Mouse (Mus musculus): Measurements from ENCODE around the gene Zkscan3. TPM values are rescaled to one million over a fixed set of nuclear protein-coding genes. Genes with fewer than 3 reads are reported as not detected.

The Zkscan3 gene
- 100 to 1,000 TPM in 22 of 26 experiments, 10 to 100 TPM in 4; 65.5 to 224 (median 143) TPM for total RNA-seq (2018; cell fraction: chromatin; rRNA removed)
- 10 to 100 TPM in 20 of 26 experiments, 1 to 10 TPM in 6; 4.8 to 29.1 (median 17.3) TPM for total RNA-seq (2018; cell fraction: cytosol; rRNA removed)
- total RNA-seq (2018; cell fraction: nucleus; rRNA removed) = 100 to 1,000 TPM in 9 of 26 experiments, 10 to 100 TPM in 17; 50.8 to 186 (median 88.5) TPM
- polyA plus RNA-seq (2018) = 19.2 to 36.6 TPM (median 20.7 TPM) in 3 replicates

GRCm38 (mm10) chr13:21402287-21402846, at the start of gene Zkscan3:
Zkscan3 (minus strand) TSS chr13:21402755.
- WGBS (ENCODE audit: missing documents) = 3% methylated on average over 35 of the region's 35 CpGs
- Histone ChIP-seq H3K36me3 (ENCODE audit: inconsistent target) (0 out of 2 replicates have a peak, but pooled peaks cover 11% of the 10 kb centered on the region), H3K4me3 (ENCODE audit: inconsistent target) (peak within 1 kb of the TSS; percentile 62), H3K79me2 (ENCODE audit: inconsistent target) (peaks cover 38% of the 10 kb centered on the region), H3K27ac (peak within 1 kb of the TSS; percentile 31)

- 92% methylated on average over 13 of the region's 16 CpGs for WGBS (ENCODE audit: missing documents)
- Histone ChIP-seq H3K4me3 (ENCODE audit: inconsistent target) (no peak overlapping the region), H3K79me2 (ENCODE audit: inconsistent target) (peaks cover 45% of the 10 kb centered on the region), H3K36me3 (ENCODE audit: inconsistent target) (peaks cover 42% of the 10 kb centered on the region), H3K27ac (no peak overlapping the region)
These were observed 45.5 kb upstream of the Zkscan3 start for GRCm38 (mm10) chr13:21447856-21448614.

- Histone ChIP-seq H3K36me3 (ENCODE audit: inconsistent target) (peaks cover 42% of the 10 kb centered on the region), H3K4me3 (ENCODE audit: inconsistent target) (no peak overlapping the region), H3K79me2 (ENCODE audit: inconsistent target) (peaks cover 33% of the 10 kb centered on the region), H3K27ac (no peak overlapping the region)
- 63% methylated on average over 9 of the region's 9 CpGs for WGBS (ENCODE audit: missing documents)
These were observed 44.2 kb upstream of the Zkscan3 start for GRCm38 (mm10) chr13:21446796-21447195.

- Histone ChIP-seq H3K79me2 (ENCODE audit: inconsistent target) (no peaks in the 10 kb centered on the region), H3K36me3 (ENCODE audit: inconsistent target) (peaks cover 23% of the 10 kb centered on the region; the same call in 1 of the 2 replicates), H3K4me3 (ENCODE audit: inconsistent target) (peak overlapping the region; percentile 35; the same call in 1 of the 2 replicates), H3K27ac (no peak overlapping the region)
- 44% methylated on average over 8 of the region's 10 CpGs for WGBS (ENCODE audit: missing documents)
These were observed 38.6 kb upstream of the Zkscan3 start for GRCm38 (mm10) chr13:21441207-21441572.

GRCm38 (mm10) chr13:21440503-21441206, 38.1 kb upstream of the Zkscan3 start, which contains the start of gene Pgbd1:
Pgbd1 (minus strand) TSS chr13:21441058.
- H3K4me3 ChIP-seq (ENCODE audit: inconsistent target) = peak within 1 kb of the TSS; percentile 35
- peaks cover 19% of the 10 kb centered on the region; the same call in 1 of the 2 replicates for H3K36me3 ChIP-seq (ENCODE audit: inconsistent target)
- no peak within 1 kb of the TSS for H3K27ac ChIP-seq
- H3K79me2 ChIP-seq (ENCODE audit: inconsistent target) = no peaks in the 10 kb centered on the region
- WGBS (ENCODE audit: missing documents) = under 1% methylated on average over 31 of the region's 32 CpGs

GRCm38 (mm10) chr13:21435476-21435875, 32.9 kb upstream of the Zkscan3 start:
- 78% methylated on average over 4 of the region's 4 CpGs for WGBS (ENCODE audit: missing documents)
- no peak overlapping the region for H3K4me3 ChIP-seq (ENCODE audit: inconsistent target)
- no peaks in the 10 kb centered on the region for H3K79me2 ChIP-seq (ENCODE audit: inconsistent target)
- no peaks in the 10 kb centered on the region for H3K36me3 ChIP-seq (ENCODE audit: inconsistent target)
- H3K27ac ChIP-seq = no peak overlapping the region

GRCm38 (mm10) chr13:21427631-21428030, 25.1 kb upstream of the Zkscan3 start:
- H3K36me3 ChIP-seq (ENCODE audit: inconsistent target) = no peaks in the 10 kb centered on the region
- no peaks in the 10 kb centered on the region for H3K79me2 ChIP-seq (ENCODE audit: inconsistent target)
- H3K4me3 ChIP-seq (ENCODE audit: inconsistent target) = no peak overlapping the region
- H3K27ac ChIP-seq = no peak overlapping the region
- 100% methylated on average over 1 of the region's 1 CpGs for WGBS (ENCODE audit: missing documents)

GRCm38 (mm10) chr13:21423301-21423700, 20.7 kb upstream of the Zkscan3 start:
- H3K4me3 ChIP-seq (ENCODE audit: inconsistent target) = no peak overlapping the region
- H3K27ac ChIP-seq = no peak overlapping the region
- WGBS (ENCODE audit: missing documents) = 84% methylated on average over 5 of the region's 5 CpGs

GRCm38 (mm10) chr13:21418865-21419264, 16.3 kb upstream of the Zkscan3 start:
- no peaks in the 10 kb centered on the region for H3K79me2 ChIP-seq (ENCODE audit: inconsistent target)
- no peak overlapping the region for H3K27ac ChIP-seq
- no peak overlapping the region for H3K4me3 ChIP-seq (ENCODE audit: inconsistent target)
- WGBS (ENCODE audit: missing documents) = 86% methylated on average over 6 of the region's 6 CpGs
- no peaks in the 10 kb centered on the region for H3K36me3 ChIP-seq (ENCODE audit: inconsistent target)

More at GRCm38 (mm10) chr13:21423301-21423700, 20.7 kb upstream of the Zkscan3 start:
- no peaks in the 10 kb centered on the region for H3K79me2 ChIP-seq (ENCODE audit: inconsistent target)
- no peaks in the 10 kb centered on the region for H3K36me3 ChIP-seq (ENCODE audit: inconsistent target)

GRCm38 (mm10) chr13:21417298-21418010, 14.9 kb upstream of the Zkscan3 start:
- Histone ChIP-seq H3K79me2 (ENCODE audit: inconsistent target) (no peaks in the 10 kb centered on the region), H3K36me3 (ENCODE audit: inconsistent target) (no peaks in the 10 kb centered on the region), H3K4me3 (ENCODE audit: inconsistent target) (no peak overlapping the region), H3K27ac (no peak overlapping the region)
- WGBS (ENCODE audit: missing documents) = 78% methylated on average over 6 of the region's 6 CpGs

- Histone ChIP-seq H3K36me3 (ENCODE audit: inconsistent target) (no peaks in the 10 kb centered on the region), H3K79me2 (ENCODE audit: inconsistent target) (no peaks in the 10 kb centered on the region), H3K27ac (no peak overlapping the region), H3K4me3 (ENCODE audit: inconsistent target) (no peak overlapping the region)
- 85% methylated on average over 2 of the region's 2 CpGs for WGBS (ENCODE audit: missing documents)
These were observed 13.2 kb upstream of the Zkscan3 start for GRCm38 (mm10) chr13:21415750-21416149.

GRCm38 (mm10) chr13:21415266-21415665, 12.7 kb upstream of the Zkscan3 start:
- no peak overlapping the region for H3K27ac ChIP-seq
- 85% methylated on average over 4 of the region's 4 CpGs for WGBS (ENCODE audit: missing documents)
- H3K79me2 ChIP-seq (ENCODE audit: inconsistent target) = no peaks in the 10 kb centered on the region
- no peaks in the 10 kb centered on the region for H3K36me3 ChIP-seq (ENCODE audit: inconsistent target)
- no peak overlapping the region for H3K4me3 ChIP-seq (ENCODE audit: inconsistent target)

- 89% methylated on average over 14 of the region's 15 CpGs for WGBS (ENCODE audit: missing documents)
- Histone ChIP-seq H3K79me2 (ENCODE audit: inconsistent target) (no peaks in the 10 kb centered on the region), H3K4me3 (ENCODE audit: inconsistent target) (no peak overlapping the region), H3K27ac (no peak overlapping the region), H3K36me3 (ENCODE audit: inconsistent target) (no peaks in the 10 kb centered on the region)
These were observed 12.0 kb upstream of the Zkscan3 start for GRCm38 (mm10) chr13:21414231-21415212.

Data from macrophage (primary cell).